Mouse (Mus musculus) ES-Bruce4 (cell line): ENCODE measurements around the gene Cops9. TPM values are rescaled to one million over a fixed set of nuclear protein-coding genes. Genes with fewer than 3 reads are reported as not detected.

ENCODE experiments used
- H3K27ac ChIP-seq: 2 replicates; pipeline ENCODE4 v1.5.1; 2012; ENCODE audit warnings: low read length, inconsistent platforms; ENCODE audit not compliant: insufficient read depth
- H3K27me3 ChIP-seq: 2 replicates; pipeline ENCODE4 v1.6.1; 2012; ENCODE audit warnings: mild to moderate bottlenecking, low read length, inconsistent platforms; ENCODE audit not compliant: control insufficient read depth, poor library complexity, insufficient read depth, severe bottlenecking
- H3K36me3 ChIP-seq: 2 replicates; pipeline ENCODE4 v1.6.1; 2012; ENCODE audit warnings: inconsistent platforms, mild to moderate bottlenecking, low read length, moderate library complexity; ENCODE audit not compliant: control insufficient read depth, poor library complexity, insufficient read depth, severe bottlenecking
- H3K4me1 ChIP-seq: one replicate; pipeline ENCODE4 v1.8.1; 2011; ENCODE audit warnings: low read length; ENCODE audit not compliant: control insufficient read depth, insufficient read depth
- H3K4me3 ChIP-seq: 2 replicates; pipeline ENCODE4 v1.5.1; 2011; ENCODE audit warnings: low read depth, mild to moderate bottlenecking, low read length
- H3K9ac ChIP-seq: 2 replicates; pipeline ENCODE4 v1.6.1; 2012; ENCODE audit warnings: low read depth, mild to moderate bottlenecking, inconsistent platforms; ENCODE audit not compliant: poor library complexity, severe bottlenecking
- H3K9me3 ChIP-seq: replicated peaks from 2 replicates; pipeline ENCODE4 v1.6.1; 2012; ENCODE audit warnings: mild to moderate bottlenecking, low read length, inconsistent platforms; ENCODE audit not compliant: control insufficient read depth, poor library complexity, insufficient read depth, severe bottlenecking
- CTCF ChIP-seq: IDR thresholded peaks from one replicate; pipeline ENCODE4 v1.8.1; 2011; ENCODE audit warnings: low read depth, low read length
- EP300 ChIP-seq: IDR thresholded peaks from 2 replicates; pipeline ENCODE4 v1.6.1; 2011; ENCODE audit warnings: low read depth, low read length; ENCODE audit not compliant: insufficient read depth
- POLR2A ChIP-seq: IDR thresholded peaks from one replicate; pipeline ENCODE4 v1.8.1; 2011; ENCODE audit warnings: low read length; ENCODE audit not compliant: insufficient read depth
- polyA plus RNA-seq: library from polyadenylated mRNA; stranded (reverse); fragments of >200 nt; gene quantifications from 2 replicates; pipeline ENCODE4 v1.2.4, GENCODE M21; 2011; ENCODE audit warnings: low read depth; ENCODE audit not compliant: missing spikeins, insufficient read depth, insufficient read length

Cops9 gene
- polyA plus RNA-seq, 1 experiment = 107 TPM

DNA sequence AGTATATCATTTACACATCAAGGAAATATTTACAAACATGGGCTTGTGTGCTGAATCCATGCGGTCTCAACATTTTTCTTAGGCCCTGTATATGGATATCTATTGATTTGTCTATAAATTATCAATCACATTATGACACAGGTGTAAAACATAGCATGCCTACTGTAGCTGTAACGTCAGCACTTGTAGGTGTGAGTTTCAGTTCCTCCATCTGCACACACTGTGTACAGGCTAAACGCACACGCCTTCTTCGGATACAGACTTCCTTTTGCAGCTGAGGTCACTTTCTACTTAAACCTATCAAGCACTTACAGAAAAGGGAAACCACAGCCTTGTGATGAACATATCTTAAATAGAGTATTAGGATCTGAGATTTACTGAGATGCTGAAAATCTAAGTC lies 37.0 kb upstream of the Cops9 start:
- no peaks in the 10 kb centered on the region for H3K27me3 ChIP-seq
- H3K9ac ChIP-seq = no peak overlapping the region
- TF ChIP-seq EP300 = no peak
- TF ChIP-seq POLR2A = no peak
- no peak for TF ChIP-seq CTCF
- H3K4me1 ChIP-seq = no peaks in the 10 kb centered on the region
- no peak overlapping the region for H3K27ac ChIP-seq
- H3K9me3 ChIP-seq = no peaks in the 10 kb centered on the region
- no peak overlapping the region for H3K4me3 ChIP-seq
- no peaks in the 10 kb centered on the region for H3K36me3 ChIP-seq

- no peaks in the 10 kb centered on the region for H3K4me1 ChIP-seq
- no peaks in the 10 kb centered on the region for H3K9me3 ChIP-seq
- H3K4me3 ChIP-seq = no peak overlapping the region
- H3K9ac ChIP-seq = no peak overlapping the region
- H3K27ac ChIP-seq = no peak overlapping the region
- H3K36me3 ChIP-seq = no peaks in the 10 kb centered on the region
- TF ChIP-seq CTCF (no peak), EP300 (no peak), POLR2A (no peak)
- no peaks in the 10 kb centered on the region for H3K27me3 ChIP-seq
Measured at GRCm38 (mm10) chr1:92676676-92676975, 34.8 kb upstream of the Cops9 start.

- H3K4me3 ChIP-seq = no peak overlapping the region
- H3K4me1 ChIP-seq = no peaks in the 10 kb centered on the region
- no peak overlapping the region for H3K27ac ChIP-seq
- no peaks in the 10 kb centered on the region for H3K27me3 ChIP-seq
- TF ChIP-seq EP300 (no peak), POLR2A (no peak), CTCF (no peak)
- H3K9ac ChIP-seq = no peak overlapping the region
- H3K36me3 ChIP-seq = no peaks in the 10 kb centered on the region
- H3K9me3 ChIP-seq = no peaks in the 10 kb centered on the region
Measured at GRCm38 (mm10) chr1:92675932-92676675, 34.3 kb upstream of the Cops9 start.

DNA sequence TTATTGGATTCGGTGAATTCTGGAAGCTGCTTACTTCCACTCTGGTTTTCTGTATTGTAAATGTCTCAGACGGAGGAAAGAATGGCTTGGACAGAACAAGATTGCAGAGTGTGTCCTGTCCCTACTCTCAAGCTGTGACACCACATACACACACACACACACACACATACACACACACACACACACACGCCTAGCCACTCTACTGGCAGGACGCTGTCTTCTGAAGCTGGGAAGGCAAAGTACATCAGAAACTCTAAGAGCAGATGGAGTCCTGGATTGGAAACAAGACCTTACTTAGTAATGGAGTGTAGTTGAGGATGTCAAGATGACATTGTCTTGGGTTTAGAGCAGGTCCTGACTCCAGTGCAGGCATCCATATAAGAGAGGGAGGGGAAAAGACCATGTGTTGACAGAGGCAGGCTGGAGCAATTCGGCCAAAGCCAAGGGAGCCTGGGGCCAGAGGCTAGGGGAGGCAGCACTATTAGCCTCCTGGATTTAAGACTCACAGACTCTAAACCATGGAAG lies 31.5 kb upstream of the Cops9 start:
- Histone ChIP-seq H3K4me1 (no peaks in the 10 kb centered on the region), H3K27me3 (no peaks in the 10 kb centered on the region), H3K9ac (no peak overlapping the region), H3K27ac (no peak overlapping the region), H3K4me3 (no peak overlapping the region), H3K9me3 (no peaks in the 10 kb centered on the region), H3K36me3 (no peaks in the 10 kb centered on the region)
- no peak for TF ChIP-seq EP300
- no peak for TF ChIP-seq POLR2A
- TF ChIP-seq CTCF = no peak

DNA sequence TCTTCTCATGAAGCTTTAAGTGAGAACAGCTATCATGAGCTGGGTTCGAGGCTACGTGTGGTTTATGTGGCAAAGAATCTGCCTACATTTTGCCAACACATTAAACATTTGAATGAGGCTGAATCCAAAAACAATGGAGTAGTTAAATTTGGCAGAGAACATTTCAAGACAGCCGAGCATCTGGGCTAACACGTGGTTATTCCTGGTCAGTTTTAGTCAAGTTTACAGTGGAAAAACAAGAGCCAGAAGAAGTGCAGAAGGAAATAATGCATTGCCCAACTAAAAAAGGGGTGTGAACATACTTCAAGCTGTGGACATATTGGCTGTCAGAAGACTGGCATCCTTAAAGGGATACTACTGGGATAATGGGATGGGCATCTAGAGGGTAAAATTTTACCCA lies 29.5 kb upstream of the Cops9 start:
- Histone ChIP-seq H3K9ac (no peak overlapping the region), H3K36me3 (no peaks in the 10 kb centered on the region)
- no peak for TF ChIP-seq POLR2A
- no peak for TF ChIP-seq EP300
- no peak for TF ChIP-seq CTCF

DNA sequence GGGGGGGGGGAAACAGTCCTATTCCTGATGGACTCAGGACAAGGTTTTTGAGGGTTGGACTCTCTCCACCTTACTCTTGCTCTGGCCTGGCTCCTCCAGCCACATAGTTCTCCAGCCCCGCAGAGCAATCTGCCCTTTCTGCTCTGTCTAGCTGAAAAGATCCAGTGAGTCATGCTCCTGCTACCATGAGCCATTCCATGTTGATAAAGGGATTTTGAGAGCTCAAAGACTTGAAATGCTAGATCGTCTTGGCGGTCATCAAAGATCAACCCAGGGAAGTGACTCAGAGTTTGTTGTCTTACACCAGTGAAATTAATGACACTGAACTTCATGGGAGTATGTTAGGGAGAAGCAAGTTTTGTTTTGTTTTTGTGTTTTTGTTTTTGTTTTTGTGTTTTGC lies 27.6 kb upstream of the Cops9 start:
- no peak overlapping the region for H3K4me3 ChIP-seq
- H3K27me3 ChIP-seq = no peaks in the 10 kb centered on the region
- H3K4me1 ChIP-seq = no peaks in the 10 kb centered on the region
- H3K9me3 ChIP-seq = no peaks in the 10 kb centered on the region
- H3K9ac ChIP-seq = no peak overlapping the region
- no peak for TF ChIP-seq CTCF
- no peak for TF ChIP-seq POLR2A
- TF ChIP-seq EP300 = no peak
- no peaks in the 10 kb centered on the region for H3K36me3 ChIP-seq
- no peak overlapping the region for H3K27ac ChIP-seq

More for the DNA sequence above, 29.5 kb upstream of the Cops9 start:
- Histone ChIP-seq H3K4me1 (no peaks in the 10 kb centered on the region), H3K9me3 (no peaks in the 10 kb centered on the region), H3K27ac (no peak overlapping the region), H3K27me3 (no peaks in the 10 kb centered on the region), H3K4me3 (no peak overlapping the region)
